Mouse (Mus musculus) hindbrain, embryonic 16.5 days (tissue): Measurements from ENCODE around the gene Tmem161a. TPM values are rescaled to one million over a fixed set of nuclear protein-coding genes. Genes with fewer than 3 reads are reported as not detected.

Experiments
- ATAC-seq: fragments of 200-750 bp; cut with Nextera tagmentation; 2 replicates; pipeline ENCODE4 v1.8.0; 2017; ENCODE audit warnings: moderate TSS enrichment, moderate library complexity
- H3K27ac ChIP-seq: fragments of 300-500 bp; sonication (generic); 2 replicates; pipeline ENCODE4 v1.5.1; 2014; ENCODE audit warnings: low read depth, mild to moderate bottlenecking, control low read depth, low read length, moderate library complexity
- H3K27me3 ChIP-seq: fragments of 300-500 bp; sonication (generic); replicated peaks from 2 replicates; pipeline ENCODE4 v1.6.1; 2014; ENCODE audit warnings: low read length; ENCODE audit not compliant: control insufficient read depth, insufficient read depth
- H3K36me3 ChIP-seq: fragments of 300-500 bp; sonication (generic); 2 replicates; pipeline ENCODE4 v1.6.1; 2014; ENCODE audit warnings: mild to moderate bottlenecking, low read length, moderate library complexity, mixed read lengths; ENCODE audit not compliant: control insufficient read depth, insufficient read depth
- H3K4me1 ChIP-seq: fragments of 300-500 bp; sonication (generic); 2 replicates; pipeline ENCODE4 v1.6.1; 2014; ENCODE audit warnings: low read depth, low read length; ENCODE audit not compliant: control insufficient read depth, insufficient read depth
- H3K4me2 ChIP-seq: fragments of 300-500 bp; sonication (generic); 2 replicates; pipeline ENCODE4 v1.6.1; 2014; ENCODE audit warnings: mild to moderate bottlenecking, low read length, control low read depth, moderate library complexity
- H3K4me3 ChIP-seq: fragments of 300-500 bp; sonication (generic); 2 replicates; pipeline ENCODE4 v1.5.1; 2014; ENCODE audit warnings: mild to moderate bottlenecking, low read length, control low read depth, moderate library complexity
- H3K9ac ChIP-seq: fragments of 300-500 bp; sonication (generic); 2 replicates; pipeline ENCODE4 v1.6.1; 2014; ENCODE audit warnings: low read depth, mild to moderate bottlenecking, control low read depth, low read length, moderate library complexity
- H3K9me3 ChIP-seq: fragments of 300-500 bp; sonication (generic); 2 replicates; pipeline ENCODE4 v1.6.1; 2014; ENCODE audit warnings: mild to moderate bottlenecking, low read length, moderate library complexity; ENCODE audit not compliant: control insufficient read depth
- WGBS: fragments of 180-500 bp; shearing (Covaris S2); extraction: QIAGEN DNeasy Blood & Tissue Kit; methylation state at CpG from one replicate; pipeline ENCODE4 v1.1.7; 2014; 5-methylcytosine and 5-hydroxymethylcytosine counted together
- polyA plus RNA-seq: library from polyadenylated mRNA; unstranded; fragments of >200 nt; fragmentation: Nextera tagmentation; extraction: Ambion mirVana; gene quantifications from 2 replicates; pipeline ENCODE4 v1.2.1, GENCODE M21; 2015

Tmem161a gene
- polyA plus RNA-seq, 1 experiment from 2014 or later: 57.4 TPM

DNA sequence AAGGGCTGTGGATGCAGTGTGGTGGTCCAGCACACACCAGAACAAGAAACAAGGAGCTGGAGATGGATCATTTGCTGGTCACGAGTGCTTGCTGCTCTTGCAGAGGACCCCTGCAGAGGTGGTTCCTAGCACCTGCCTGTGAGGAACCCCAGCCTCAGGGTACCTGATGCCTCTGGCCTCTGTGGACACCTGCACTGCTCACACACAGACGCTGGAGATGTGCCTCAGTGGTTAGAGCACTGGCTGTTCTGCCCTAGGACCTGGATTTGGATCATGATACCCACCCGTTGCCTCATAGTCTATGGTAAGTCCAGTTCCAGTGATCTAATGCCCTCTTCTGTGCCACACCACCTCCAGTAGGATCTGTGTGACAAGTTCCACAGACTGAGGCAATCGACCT lies 35.6 kb upstream of the Tmem161a start:
- no peak overlapping the region for H3K27ac ChIP-seq
- no peak for ATAC-seq
- no peaks in the 10 kb centered on the region for H3K9me3 ChIP-seq
- no peak overlapping the region for H3K4me2 ChIP-seq
- 90% methylated on average over 4 of the region's 4 CpGs for WGBS
- H3K9ac ChIP-seq: no peak overlapping the region
- no peak overlapping the region for H3K4me3 ChIP-seq
- H3K36me3 ChIP-seq: peaks cover 15% of the 10 kb centered on the region
- peaks cover 25% of the 10 kb centered on the region for H3K4me1 ChIP-seq
- H3K27me3 ChIP-seq: no peaks in the 10 kb centered on the region

DNA sequence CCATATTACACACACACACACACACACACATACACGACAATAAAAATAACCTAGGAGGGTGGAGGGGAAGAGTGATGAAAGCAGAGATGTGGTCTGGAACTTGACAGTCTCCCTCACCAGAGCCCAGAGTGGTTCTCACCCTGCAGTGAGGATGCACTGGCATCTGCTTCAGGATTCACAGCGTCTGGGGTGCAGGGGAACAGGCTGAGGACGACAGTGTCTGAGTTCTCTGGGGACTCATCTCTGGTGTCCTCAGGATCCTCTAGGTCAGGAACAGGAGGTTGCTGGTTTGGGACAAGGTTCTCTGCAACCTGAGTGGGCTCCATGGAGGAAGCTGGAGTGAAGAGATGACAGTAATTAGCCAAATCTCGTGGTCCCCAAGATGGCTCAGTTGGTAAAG lies 34.3 kb upstream of the Tmem161a start:
- 87% methylated on average over 4 of the region's 4 CpGs for WGBS
- Histone ChIP-seq H3K36me3 (peaks cover 15% of the 10 kb centered on the region), H3K9ac (peak overlapping the region; percentile 28; the same call in 1 of the 2 replicates), H3K4me3 (peak overlapping the region; percentile 58; the same call in 1 of the 2 replicates), H3K27me3 (no peaks in the 10 kb centered on the region), H3K27ac (no peak overlapping the region), H3K9me3 (no peaks in the 10 kb centered on the region), H3K4me2 (peak overlapping the region; percentile 50), H3K4me1 (peaks cover 21% of the 10 kb centered on the region)
- ATAC-seq: no peak

GRCm38 (mm10) chr8:70139026-70139857 lies 32.9 kb upstream of the Tmem161a start, which contains the start of the genes Rfxank, Borcs8 and Mef2b:
Rfxank (minus strand) TSS chr8:70139154.
Borcs8 (plus strand) TSS chr8:70139499.
Mef2b (plus strand) TSS chr8:70139711.
- Histone ChIP-seq H3K9me3 (no peaks in the 10 kb centered on the region), H3K4me1 (peaks cover 21% of the 10 kb centered on the region), H3K36me3 (peaks cover 15% of the 10 kb centered on the region), H3K9ac (peak within 1 kb of the TSS; percentile 73), H3K27ac (peak within 1 kb of the TSS; percentile 79), H3K4me2 (peak within 1 kb of the TSS; percentile 83), H3K4me3 (peak within 1 kb of the TSS; percentile 58), H3K27me3 (no peaks in the 10 kb centered on the region)
- WGBS: 0% methylated on average over 46 of the region's 46 CpGs
- peak; percentile 97 for ATAC-seq

DNA sequence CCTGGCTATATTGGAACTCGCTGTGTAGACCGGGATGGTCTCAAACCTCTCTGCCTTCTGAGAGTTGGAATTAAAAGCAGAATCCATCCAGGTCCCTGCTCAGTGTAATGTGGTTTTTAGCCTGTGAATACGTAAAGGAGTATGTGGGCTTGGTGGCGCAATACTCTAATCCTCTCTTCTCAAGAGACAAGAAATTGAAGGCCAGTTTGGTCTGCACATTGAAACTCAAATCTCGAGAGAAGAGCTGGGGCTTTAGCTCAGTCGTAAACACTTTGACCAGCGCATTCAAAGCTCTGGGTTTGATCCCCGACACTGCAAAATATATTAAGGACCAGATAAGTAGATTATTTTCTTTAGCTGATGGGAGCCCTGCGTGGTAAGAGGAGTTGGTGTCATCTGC lies 32.2 kb upstream of the Tmem161a start:
- peaks cover 21% of the 10 kb centered on the region for H3K4me1 ChIP-seq
- peak overlapping the region; percentile 79 for H3K27ac ChIP-seq
- H3K27me3 ChIP-seq: no peaks in the 10 kb centered on the region
- H3K4me3 ChIP-seq: peak overlapping the region; percentile 58
- ATAC-seq: no peak
- peaks cover 16% of the 10 kb centered on the region for H3K36me3 ChIP-seq
- WGBS: 15% methylated on average over 9 of the region's 9 CpGs
- no peaks in the 10 kb centered on the region for H3K9me3 ChIP-seq
- H3K4me2 ChIP-seq: peak overlapping the region; percentile 83
- H3K9ac ChIP-seq: peak overlapping the region; percentile 73

DNA sequence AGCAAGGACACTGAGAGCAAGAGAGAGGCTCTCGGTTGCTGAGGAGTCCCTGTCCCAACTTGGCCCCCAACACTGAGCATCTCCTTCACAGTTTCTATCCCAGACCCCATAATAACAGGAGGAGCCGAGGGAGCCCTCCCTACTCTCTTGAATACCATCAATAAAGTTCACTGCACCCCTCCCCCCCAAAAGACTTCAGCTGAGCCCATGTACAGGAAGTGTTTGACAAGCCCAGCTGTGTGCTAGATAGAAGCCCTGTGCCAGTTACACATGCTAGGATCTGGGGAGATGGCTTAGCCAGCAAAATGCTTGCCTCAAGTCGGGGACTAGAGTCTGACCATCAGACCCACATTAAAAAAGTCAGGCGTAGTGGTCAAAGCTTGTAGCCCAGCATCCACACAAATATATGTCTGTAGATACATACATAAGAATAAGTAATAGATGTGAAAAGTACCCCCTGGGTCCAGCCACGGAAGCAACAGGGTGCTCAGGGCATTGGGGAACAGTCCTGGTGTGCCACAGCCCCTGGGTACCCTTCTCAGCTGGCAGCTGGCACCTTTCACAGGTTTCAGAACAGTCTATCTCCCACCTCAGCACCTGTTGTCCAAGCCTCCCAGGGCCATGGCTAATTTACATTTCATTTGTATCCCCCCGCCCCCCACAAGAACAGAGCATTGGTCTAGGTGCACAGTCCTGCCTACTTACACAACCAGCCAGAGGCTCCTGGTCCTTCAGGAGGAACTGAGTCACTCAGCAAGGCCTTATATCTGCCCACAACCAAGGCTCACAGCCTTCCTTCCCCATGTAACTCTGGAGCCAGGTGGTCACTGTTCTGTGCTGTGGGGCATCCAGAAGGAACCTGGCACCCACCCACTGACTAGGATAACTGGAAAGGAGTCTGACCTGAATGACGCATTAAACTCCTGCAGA lies 24.2 kb upstream of the Tmem161a start:
- H3K27ac ChIP-seq: no peak overlapping the region
- H3K4me2 ChIP-seq: no peak overlapping the region
- no peak for ATAC-seq
- H3K4me3 ChIP-seq: no peak overlapping the region
- H3K36me3 ChIP-seq: peaks cover 30% of the 10 kb centered on the region
- H3K4me1 ChIP-seq: peaks cover 4% of the 10 kb centered on the region; the same call in 1 of the 2 replicates
- H3K27me3 ChIP-seq: peaks cover 5% of the 10 kb centered on the region
- 85% methylated on average over 7 of the region's 7 CpGs for WGBS
- no peaks in the 10 kb centered on the region for H3K9me3 ChIP-seq
- no peak overlapping the region for H3K9ac ChIP-seq

GRCm38 (mm10) chr8:70150158-70150557 lies 22.0 kb upstream of the Tmem161a start:
- H3K4me2 ChIP-seq: no peak overlapping the region
- peak overlapping the region; percentile 48 for H3K9ac ChIP-seq
- peaks cover 20% of the 10 kb centered on the region for H3K36me3 ChIP-seq
- peaks cover 4% of the 10 kb centered on the region; the same call in 1 of the 2 replicates for H3K4me1 ChIP-seq
- no peaks in the 10 kb centered on the region for H3K9me3 ChIP-seq
- peaks cover 5% of the 10 kb centered on the region for H3K27me3 ChIP-seq
- WGBS: 17% methylated on average over 13 of the region's 13 CpGs
- ATAC-seq: no peak; the same call in 1 of the 2 replicates
- H3K4me3 ChIP-seq: no peak overlapping the region
- H3K27ac ChIP-seq: no peak overlapping the region

DNA sequence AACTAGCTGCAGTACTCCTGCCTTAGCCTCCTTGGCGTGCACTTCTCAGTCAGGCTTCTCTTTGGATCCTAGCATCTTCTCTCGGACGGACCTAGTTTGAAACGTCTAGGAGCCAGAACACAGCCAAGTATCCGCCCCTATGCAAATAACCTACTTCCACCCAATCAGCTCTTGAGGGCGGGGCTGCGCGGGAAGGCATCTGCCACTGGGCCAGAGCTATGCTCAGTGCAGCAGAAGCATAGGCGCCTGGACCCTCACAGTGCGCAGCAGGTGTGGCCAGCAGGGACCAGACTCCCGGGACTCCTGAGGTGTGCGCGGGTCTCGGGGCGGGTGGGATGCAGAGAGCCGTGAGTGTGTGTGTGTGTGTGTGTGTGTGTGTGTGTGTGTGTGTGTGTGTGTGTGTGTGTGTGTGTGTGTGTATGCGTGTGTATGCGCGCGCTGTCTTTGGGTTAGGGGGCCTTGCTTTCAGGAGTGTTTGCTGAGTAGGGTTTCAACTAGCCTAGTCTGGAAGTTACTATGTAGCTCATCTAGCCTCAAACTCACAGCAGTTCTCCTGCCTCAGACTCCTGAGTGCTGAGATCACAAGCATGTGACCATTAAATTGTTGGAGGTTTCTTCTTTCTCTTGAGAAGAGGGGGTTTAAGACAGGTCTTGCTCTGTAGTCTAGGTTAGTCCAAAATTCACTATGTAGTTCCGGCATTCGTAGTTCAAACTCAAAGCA lies 19.5 kb upstream of the Tmem161a start:
- Histone ChIP-seq H3K9ac (peak overlapping the region; percentile 35), H3K27me3 (peaks cover 5% of the 10 kb centered on the region), H3K4me2 (peak overlapping the region; percentile 48), H3K9me3 (no peaks in the 10 kb centered on the region), H3K36me3 (no peaks in the 10 kb centered on the region), H3K4me3 (peak overlapping the region; percentile 14), H3K27ac (no peak overlapping the region), H3K4me1 (peaks cover 4% of the 10 kb centered on the region; the same call in 1 of the 2 replicates)
- peak; percentile 92 for ATAC-seq
- WGBS: 13% methylated on average over 13 of the region's 22 CpGs

GRCm38 (mm10) chr8:70157240-70157800 lies 14.8 kb upstream of the Tmem161a start:
- Histone ChIP-seq H3K27ac (no peak overlapping the region), H3K4me3 (no peak overlapping the region), H3K4me2 (no peak overlapping the region), H3K36me3 (no peaks in the 10 kb centered on the region), H3K27me3 (no peaks in the 10 kb centered on the region), H3K4me1 (peaks cover 6% of the 10 kb centered on the region; the same call in 1 of the 2 replicates), H3K9ac (no peak overlapping the region), H3K9me3 (no peaks in the 10 kb centered on the region)
- no peak for ATAC-seq
- WGBS: 94% methylated on average over 1 of the region's 1 CpGs
